ENCODE assay signal across 8 mouse cellular contexts in genomic region chr6:55108358-55108757, GRCm38 (mm10). TPM values are rescaled to one million over a fixed set of nuclear protein-coding genes. Genes with fewer than 3 reads are reported as not detected.
DNase-seq lines count a peak whose midpoint lies in the region; ATAC-seq lines count a peak whose summit lies in the region.

No protein-coding gene starts in this region.

- H3K9me3 ChIP-seq in liver, embryonic 12.5 days (replicated peaks) = no peaks in the 10 kb centered on the region
- H3K9me3 ChIP-seq in midbrain, embryonic 16.5 days (replicated peaks; ENCODE audit: control insufficient read depth, low read length, poor library complexity, severe bottlenecking) = no peaks in the 10 kb centered on the region

- H3K27me3 ChIP-seq in liver, embryonic 12.5 days (replicated peaks) = peaks cover 2% of the 10 kb centered on the region
- H3K27me3 ChIP-seq in midbrain, embryonic 16.5 days (ENCODE audit: control insufficient read depth, insufficient read depth, low read depth, low read length) = peaks cover 4% of the 10 kb centered on the region; the same call in 1 of the 2 replicates

- 11% methylated on average over 7 of the region's 7 CpGs for WGBS in liver, embryonic 12.5 days (ENCODE audit: insufficient replicate concordance)
- WGBS in midbrain, embryonic 16.5 days = 20% methylated on average over 7 of the region's 7 CpGs

- H3K36me3 ChIP-seq in liver, embryonic 12.5 days = no peaks in the 10 kb centered on the region
- H3K36me3 ChIP-seq in midbrain, embryonic 16.5 days (ENCODE audit: control insufficient read depth, insufficient read depth, low read length) = no peaks in the 10 kb centered on the region

- H3K9ac ChIP-seq in liver, embryonic 12.5 days = no peak overlapping the region
- no peak overlapping the region for H3K9ac ChIP-seq in midbrain, embryonic 16.5 days (ENCODE audit: low read depth, low read length)

- H3K4me3 ChIP-seq in liver, embryonic 12.5 days = no peak overlapping the region
- no peak overlapping the region for H3K4me3 ChIP-seq in midbrain, embryonic 16.5 days (ENCODE audit: low read depth, low read length)

- peak; percentile 51 for DNase-seq in liver
- peak; percentile 40 for DNase-seq in WW6 (ENCODE audit: low read depth, low spot score)
- peak; percentile 73 for DNase-seq in hindlimb bud, embryonic 11.5 days (ENCODE audit: extremely low spot score, low read depth, low spot score)
- peak; percentile 18 for DNase-seq in lung, postnatal 25 days (ENCODE audit: low spot score)
- no peak for DNase-seq in right cerebral cortex, adult 18-20 months

- ATAC-seq in liver, embryonic 12.5 days = no peak
- no peak for ATAC-seq in megakaryocyte, adult 5-6 weeks (ENCODE audit: poor library complexity, severe bottlenecking)
- no peak for ATAC-seq in midbrain, embryonic 16.5 days

- no peak overlapping the region for H3K4me2 ChIP-seq in liver, embryonic 12.5 days
- no peak overlapping the region for H3K4me2 ChIP-seq in midbrain, embryonic 16.5 days (ENCODE audit: low read length)

- H3K27ac ChIP-seq in liver, embryonic 12.5 days = no peak overlapping the region
- H3K27ac ChIP-seq in midbrain, embryonic 16.5 days (ENCODE audit: low read length) = no peak overlapping the region

- no peaks in the 10 kb centered on the region for H3K4me1 ChIP-seq in liver, embryonic 12.5 days
- H3K4me1 ChIP-seq in midbrain, embryonic 16.5 days (ENCODE audit: control insufficient read depth, insufficient read depth, low read length) = no peaks in the 10 kb centered on the region

RNA-seq across cellular contexts. Expression of gene Crhr2, which starts 24.5 kb away (rescaled TPM):
- polyA plus RNA-seq in liver, embryonic 12.5 days (2016; fragmentation: Nextera tagmentation; extraction: Ambion mirVana) = 0.78 and 1.0 TPM in 2 replicates
- total RNA-seq in megakaryocyte, adult 5-6 weeks (2015) = not detected in 2 replicates
- total RNA-seq in megakaryocyte, adult 5-6 weeks (2017) = not detected in 2 replicates
- 1.6 and 1.9 TPM in 2 replicates for polyA plus RNA-seq in midbrain, embryonic 16.5 days (2015; fragmentation: Nextera tagmentation; extraction: Ambion mirVana)
